Mouse (Mus musculus): ENCODE measurements around the gene Olfr126.

Olfr126 gene

GRCm38 (mm10) chr17:37847183-37847582 is at the start of gene Olfr126:
Gene Olfr126 (plus strand): TSS chr17:37847483.
- DNase-seq (ENCODE audit: low read depth, low spot score) = no peak

GRCm38 (mm10) chr17:37799588-37799987 is 47.7 kb upstream of the Olfr126 start, which contains the start of gene Olfr124:
Gene Olfr124 (plus strand): TSS chr17:37799888.
- no peak for DNase-seq (ENCODE audit: low read depth, low spot score)

GRCm38 (mm10) chr17:37832649-37833048 is 14.6 kb upstream of the Olfr126 start, which contains the start of gene Olfr125:
Gene Olfr125 (plus strand): TSS chr17:37832949.
- no peak for DNase-seq (ENCODE audit: low read depth, low spot score)

- DNase-seq (ENCODE audit: low read depth, low spot score) = no peak
Measured at GRCm38 (mm10) chr17:37863901-37864300, 16.6 kb downstream of the Olfr126 start.

DNA sequence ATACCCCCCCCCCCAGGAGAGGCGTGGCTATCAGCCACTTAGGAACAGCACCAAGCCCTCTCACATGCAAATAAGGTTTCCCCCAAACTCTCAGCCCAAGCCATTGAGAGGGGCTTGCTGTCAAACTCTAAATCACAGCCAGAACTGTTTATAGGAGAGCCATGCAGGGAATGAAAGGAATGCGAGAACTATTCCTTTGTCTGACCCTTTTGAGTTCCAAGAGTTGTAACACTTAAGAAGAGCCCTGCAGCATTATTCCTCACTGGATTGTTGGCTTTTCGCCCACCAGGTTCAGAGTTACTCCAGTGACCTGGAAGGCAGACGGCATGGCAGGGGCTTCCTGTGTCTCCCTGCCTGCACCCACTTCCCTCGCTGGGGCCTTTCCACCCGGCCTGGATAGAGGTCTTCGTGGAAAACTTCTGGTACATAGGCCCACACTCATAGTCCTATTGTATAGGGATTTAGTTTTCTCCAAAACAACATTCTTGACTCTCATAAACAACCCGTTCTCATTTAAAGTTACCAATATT is 22.5 kb downstream of the Olfr126 start:
- DNase-seq (ENCODE audit: low read depth, low spot score) = no peak

DNA sequence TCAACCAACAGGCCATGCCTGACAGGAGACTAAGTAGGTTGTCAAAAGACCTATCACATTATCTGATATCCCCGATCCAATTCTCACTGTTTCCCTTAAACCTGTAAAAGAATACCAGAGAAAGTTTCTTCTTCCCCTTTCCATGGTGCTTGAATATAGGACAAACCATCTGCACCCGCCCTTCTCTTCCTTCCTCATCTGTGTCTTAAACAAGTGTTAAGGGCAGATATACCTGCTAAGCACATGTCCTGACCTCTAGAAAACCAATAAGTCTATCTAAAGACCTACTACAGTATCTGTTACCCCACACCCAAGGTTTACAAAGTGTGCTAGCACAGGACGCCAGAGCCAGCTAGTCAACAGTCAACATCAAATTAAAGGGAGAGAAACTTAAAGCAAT is 26.5 kb downstream of the Olfr126 start:
- DNase-seq (ENCODE audit: low read depth, low spot score) = no peak

DNA sequence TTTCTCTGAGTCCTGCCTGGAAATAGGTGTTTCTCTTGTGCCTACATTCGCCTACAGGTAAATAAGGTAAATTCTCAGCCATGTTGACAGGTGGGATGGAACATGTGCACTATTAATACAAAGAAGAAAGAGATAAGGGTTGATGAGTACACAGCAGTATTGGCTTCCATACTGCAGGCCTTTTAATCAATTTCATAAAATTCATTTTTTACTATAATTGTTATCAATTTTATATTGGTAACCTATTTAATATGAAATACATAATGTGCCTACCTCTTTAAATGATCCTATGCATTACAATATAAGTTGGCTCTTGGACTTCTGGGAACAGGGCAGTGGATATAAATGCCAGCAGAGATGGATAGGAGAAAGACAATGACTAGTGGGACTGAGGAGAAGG is 52.9 kb downstream of the Olfr126 start, which contains the start of gene Olfr127:
Gene Olfr127, plus strand, starts transcription at position 301 of the 400 bp plus-strand sequence.
- no peak for DNase-seq (ENCODE audit: low read depth, low spot score)
